Mouse (Mus musculus) lung, embryonic 15.5 days (tissue): ENCODE measurements around the gene Plppr1. TPM values are rescaled to one million over a fixed set of nuclear protein-coding genes. Genes with fewer than 3 reads are reported as not detected.
"Not testable (repeated sequence)": the region's sequence is repeated elsewhere in the genome, so short reads cannot be mapped to it uniquely, and the experiment has no call there.

Experiments
- ATAC-seq: fragments of 200-750 bp; cut with Nextera tagmentation; 2 replicates; pipeline ENCODE4 v1.8.0; 2017; ENCODE audit warnings: moderate number of reproducible peaks, borderline replicate concordance; ENCODE audit not compliant: low FRiP score, low TSS enrichment; ENCODE audit errors: extremely low read depth
- H3K27ac ChIP-seq: fragments of 300-500 bp; sonication (generic); 2 replicates; pipeline ENCODE4 v1.5.1; 2015; ENCODE audit warnings: moderate library complexity, mild to moderate bottlenecking, inconsistent platforms
- H3K27me3 ChIP-seq: fragments of 300-500 bp; sonication (generic); 2 replicates; pipeline ENCODE4 v1.6.1; 2015; ENCODE audit warnings: inconsistent platforms
- H3K36me3 ChIP-seq: fragments of 300-500 bp; sonication (generic); 2 replicates; pipeline ENCODE4 v1.6.1; 2015; ENCODE audit warnings: inconsistent platforms
- H3K4me1 ChIP-seq: fragments of 300-500 bp; sonication (generic); 2 replicates; pipeline ENCODE4 v1.6.1; 2015; ENCODE audit warnings: inconsistent platforms
- H3K4me2 ChIP-seq: fragments of 300-500 bp; sonication (generic); 2 replicates; pipeline ENCODE4 v1.6.1; 2015; ENCODE audit warnings: inconsistent platforms, mild to moderate bottlenecking, moderate library complexity
- H3K4me3 ChIP-seq: fragments of 300-500 bp; sonication (generic); 2 replicates; pipeline ENCODE4 v1.5.1; 2015; ENCODE audit warnings: mild to moderate bottlenecking, inconsistent platforms
- H3K9ac ChIP-seq: fragments of 300-500 bp; sonication (generic); 2 replicates; pipeline ENCODE4 v1.6.1; 2015; ENCODE audit warnings: inconsistent platforms
- H3K9me3 ChIP-seq: fragments of 300-500 bp; sonication (generic); 2 replicates; pipeline ENCODE4 v1.6.1; 2016; ENCODE audit warnings: inconsistent platforms
- WGBS: fragments of 180-500 bp; shearing (Covaris S2); methylation state at CpG from one replicate; pipeline ENCODE4 v1.1.7; 2015; 5-methylcytosine and 5-hydroxymethylcytosine counted together
- polyA plus RNA-seq: library from polyadenylated mRNA; unstranded; fragments of >200 nt; fragmentation: Nextera tagmentation; extraction: Ambion mirVana; gene quantifications from 2 replicates; pipeline ENCODE4 v1.2.1, GENCODE M21; 2015

The Plppr1 gene
- polyA plus RNA-seq, 1 experiment from 2014 or later: 1.1 TPM

GRCm38 (mm10) chr4:49244791-49245190 is 185.7 kb downstream of the Plppr1 start:
- H3K9me3 ChIP-seq: no peaks in the 10 kb centered on the region
- H3K4me2 ChIP-seq: no peak overlapping the region
- H3K4me1 ChIP-seq: no peaks in the 10 kb centered on the region
- H3K27ac ChIP-seq: no peak overlapping the region
- no peaks in the 10 kb centered on the region for H3K27me3 ChIP-seq
- H3K9ac ChIP-seq: no peak overlapping the region
- H3K36me3 ChIP-seq: no peaks in the 10 kb centered on the region
- ATAC-seq: no peak
- 73% methylated on average over 5 of the region's 5 CpGs for WGBS
- no peak overlapping the region for H3K4me3 ChIP-seq

GRCm38 (mm10) chr4:49245274-49245673 is 186.2 kb downstream of the Plppr1 start:
- no peak overlapping the region for H3K4me3 ChIP-seq
- H3K9ac ChIP-seq: no peak overlapping the region
- H3K9me3 ChIP-seq: no peaks in the 10 kb centered on the region
- H3K4me1 ChIP-seq: no peaks in the 10 kb centered on the region
- no peak overlapping the region for H3K27ac ChIP-seq
- H3K27me3 ChIP-seq: no peaks in the 10 kb centered on the region
- H3K36me3 ChIP-seq: no peaks in the 10 kb centered on the region
- no peak for ATAC-seq
- H3K4me2 ChIP-seq: no peak overlapping the region
- WGBS: 86% methylated on average over 2 of the region's 2 CpGs

GRCm38 (mm10) chr4:49251262-49251661 is 192.2 kb downstream of the Plppr1 start:
- H3K4me1 ChIP-seq: no peaks in the 10 kb centered on the region
- H3K4me3 ChIP-seq: no peak overlapping the region
- no peaks in the 10 kb centered on the region for H3K9me3 ChIP-seq
- no peak overlapping the region for H3K27ac ChIP-seq
- ATAC-seq: no peak
- 25% methylated on average over 3 of the region's 3 CpGs for WGBS
- H3K4me2 ChIP-seq: no peak overlapping the region
- no peaks in the 10 kb centered on the region for H3K36me3 ChIP-seq
- H3K27me3 ChIP-seq: no peaks in the 10 kb centered on the region
- H3K9ac ChIP-seq: no peak overlapping the region

GRCm38 (mm10) chr4:49252169-49252568 is 193.1 kb downstream of the Plppr1 start:
- Histone ChIP-seq H3K9me3 (no peaks in the 10 kb centered on the region), H3K9ac (no peak overlapping the region), H3K36me3 (no peaks in the 10 kb centered on the region), H3K4me3 (no peak overlapping the region), H3K4me2 (no peak overlapping the region), H3K4me1 (no peaks in the 10 kb centered on the region), H3K27ac (no peak overlapping the region), H3K27me3 (no peaks in the 10 kb centered on the region)
- ATAC-seq: no peak
- 77% methylated on average over 3 of the region's 3 CpGs for WGBS

- no peak for ATAC-seq
- Histone ChIP-seq H3K27ac (no peak overlapping the region), H3K4me1 (no peaks in the 10 kb centered on the region), H3K4me3 (no peak overlapping the region), H3K36me3 (no peaks in the 10 kb centered on the region), H3K9ac (no peak overlapping the region), H3K27me3 (no peaks in the 10 kb centered on the region), H3K9me3 (no peaks in the 10 kb centered on the region), H3K4me2 (no peak overlapping the region)
- WGBS: 84% methylated on average over 5 of the region's 5 CpGs
Observed at GRCm38 (mm10) chr4:49278515-49278914, 219.4 kb downstream of the Plppr1 start.

GRCm38 (mm10) chr4:49284692-49285291 is 225.7 kb downstream of the Plppr1 start:
- 77% methylated on average over 15 of the region's 15 CpGs for WGBS
- Histone ChIP-seq H3K4me2 (no peak overlapping the region), H3K27me3 (no peaks in the 10 kb centered on the region), H3K27ac (no peak overlapping the region), H3K4me3 (no peak overlapping the region), H3K9me3 (no peaks in the 10 kb centered on the region), H3K36me3 (no peaks in the 10 kb centered on the region), H3K4me1 (no peaks in the 10 kb centered on the region), H3K9ac (no peak overlapping the region)
- no peak for ATAC-seq

GRCm38 (mm10) chr4:49285340-49286196 is 226.5 kb downstream of the Plppr1 start:
- H3K4me1 ChIP-seq: no peaks in the 10 kb centered on the region

GRCm38 (mm10) chr4:49286197-49286492 is 227.1 kb downstream of the Plppr1 start:
- 57% methylated on average over 4 of the region's 4 CpGs for WGBS
- H3K9me3 ChIP-seq: no peaks in the 10 kb centered on the region
- ATAC-seq: no peak

More at GRCm38 (mm10) chr4:49285340-49286196, 226.5 kb downstream of the Plppr1 start:
- no peak for ATAC-seq
- H3K9me3 ChIP-seq: no peaks in the 10 kb centered on the region
- H3K27me3 ChIP-seq: no peaks in the 10 kb centered on the region
- H3K9ac ChIP-seq: no peak overlapping the region
- 70% methylated on average over 15 of the region's 15 CpGs for WGBS
- no peak overlapping the region for H3K27ac ChIP-seq
- H3K4me2 ChIP-seq: no peak overlapping the region; the same call in 1 of the 2 replicates
- no peaks in the 10 kb centered on the region for H3K36me3 ChIP-seq
- no peak overlapping the region for H3K4me3 ChIP-seq

GRCm38 (mm10) chr4:49296434-49296833 is 237.4 kb downstream of the Plppr1 start:
- ATAC-seq: no peak
- WGBS: 40% methylated on average over 1 of the region's 1 CpGs

More at GRCm38 (mm10) chr4:49286197-49286492, 227.1 kb downstream of the Plppr1 start:
- Histone ChIP-seq H3K36me3 (no peaks in the 10 kb centered on the region), H3K4me3 (no peak overlapping the region), H3K27ac (no peak overlapping the region), H3K27me3 (no peaks in the 10 kb centered on the region), H3K4me1 (no peaks in the 10 kb centered on the region), H3K4me2 (no peak overlapping the region; the same call in 1 of the 2 replicates), H3K9ac (no peak overlapping the region)

GRCm38 (mm10) chr4:49299576-49299975 is 240.5 kb downstream of the Plppr1 start:
- 38% methylated on average over 1 of the region's 1 CpGs for WGBS
- no peak overlapping the region for H3K27ac ChIP-seq
- no peaks in the 10 kb centered on the region for H3K36me3 ChIP-seq
- no peak overlapping the region for H3K4me2 ChIP-seq
- no peaks in the 10 kb centered on the region for H3K9me3 ChIP-seq
- H3K4me3 ChIP-seq: no peak overlapping the region
- no peaks in the 10 kb centered on the region for H3K4me1 ChIP-seq
- ATAC-seq: no peak
- no peaks in the 10 kb centered on the region for H3K27me3 ChIP-seq
- no peak overlapping the region for H3K9ac ChIP-seq

More at GRCm38 (mm10) chr4:49296434-49296833, 237.4 kb downstream of the Plppr1 start:
- Histone ChIP-seq H3K27me3 (no peaks in the 10 kb centered on the region), H3K4me1 (no peaks in the 10 kb centered on the region), H3K9me3 (no peaks in the 10 kb centered on the region), H3K36me3 (no peaks in the 10 kb centered on the region), H3K27ac (no peak overlapping the region), H3K4me2 (no peak overlapping the region), H3K4me3 (no peak overlapping the region), H3K9ac (no peak overlapping the region)

- Histone ChIP-seq H3K4me1 (no peaks in the 10 kb centered on the region), H3K27me3 (no peaks in the 10 kb centered on the region), H3K9ac (no peak overlapping the region), H3K4me3 (no peak overlapping the region), H3K36me3 (no peaks in the 10 kb centered on the region), H3K27ac (no peak overlapping the region), H3K9me3 (no peaks in the 10 kb centered on the region), H3K4me2 (no peak overlapping the region)
- 54% methylated on average over 6 of the region's 6 CpGs for WGBS
- ATAC-seq: no peak
Observed at GRCm38 (mm10) chr4:49321903-49322635, 263.0 kb downstream of the Plppr1 start.

GRCm38 (mm10) chr4:49337949-49338348 is 278.9 kb downstream of the Plppr1 start:
- not testable (repeated sequence) for H3K4me2 ChIP-seq, H3K36me3 ChIP-seq, H3K27me3 ChIP-seq, H3K4me3 ChIP-seq, H3K9me3 ChIP-seq, H3K4me1 ChIP-seq, H3K27ac ChIP-seq, ATAC-seq, H3K9ac ChIP-seq
- WGBS: 80% methylated on average over 3 of the region's 4 CpGs
